Mouse (Mus musculus) liver, postnatal 0 days (tissue): ENCODE measurements at regions not wholly inside any gene's neighbourhood (a gene's known extent, or its start where the extent isn't known, plus 50 kb on each side); places are given as distances from the start of the nearest gene placed in this dataset.

Source experiments
- ATAC-seq: fragments of 200-750 bp; cut with Nextera tagmentation; 2 replicates; pipeline ENCODE4 v1.8.0; 2017; ENCODE audit warnings: mild to moderate bottlenecking, moderate library complexity
- DNase-seq: peaks from one replicate; pipeline ENCODE4 v3.0.0-alpha.2; 2016
- H3K27ac ChIP-seq: fragments of 300-500 bp; sonication (generic); 2 replicates; pipeline ENCODE4 v1.5.1; 2014; ENCODE audit warnings: antibody characterized with exemption, moderate library complexity, mild to moderate bottlenecking, low read depth
- H3K27me3 ChIP-seq: fragments of 300-500 bp; sonication (generic); 2 replicates; pipeline ENCODE4 v1.6.1; 2014; ENCODE audit warnings: low read length, control low read depth, mixed read lengths; ENCODE audit not compliant: insufficient read depth
- H3K36me3 ChIP-seq: fragments of 300-500 bp; sonication (generic); replicated peaks from 2 replicates; pipeline ENCODE4 v1.6.1; 2014; ENCODE audit warnings: mild to moderate bottlenecking, control low read depth, low read length, moderate library complexity, mixed read lengths; ENCODE audit not compliant: insufficient read depth
- H3K4me1 ChIP-seq: fragments of 300-500 bp; sonication (generic); 2 replicates; pipeline ENCODE4 v1.6.1; 2014; ENCODE audit warnings: antibody characterized with exemption, mild to moderate bottlenecking, control low read depth; ENCODE audit not compliant: insufficient read depth
- H3K4me2 ChIP-seq: fragments of 300-500 bp; sonication (generic); 2 replicates; pipeline ENCODE4 v1.6.1; 2014; ENCODE audit warnings: low read depth, mild to moderate bottlenecking, low read length, moderate library complexity, mixed read lengths
- H3K4me3 ChIP-seq: fragments of 300-500 bp; sonication (generic); 2 replicates; pipeline ENCODE4 v1.5.1; 2014; ENCODE audit warnings: low read depth, low read length
- H3K9ac ChIP-seq: fragments of 300-500 bp; sonication (generic); replicated peaks from 2 replicates; pipeline ENCODE4 v1.6.1; 2014; ENCODE audit warnings: mild to moderate bottlenecking, moderate library complexity
- H3K9me3 ChIP-seq: fragments of 300-500 bp; sonication (generic); 2 replicates; pipeline ENCODE4 v1.6.1; 2016; ENCODE audit warnings: mild to moderate bottlenecking, control low read depth, low read length, mixed read lengths
- CTCF ChIP-seq: sonication (generic); IDR thresholded peaks from 2 replicates; pipeline ENCODE4 v1.5.1; 2016; ENCODE audit warnings: antibody characterized with exemption, low read depth
- EP300 ChIP-seq: IDR thresholded peaks from 2 replicates; pipeline ENCODE4 v1.6.1; 2016; ENCODE audit warnings: antibody characterized with exemption, low read depth, mild to moderate bottlenecking
- WGBS: fragments of 180-500 bp; shearing (Covaris S2); extraction: QIAGEN DNeasy Blood & Tissue Kit; methylation state at CpG from one replicate; pipeline ENCODE4 v1.1.7; 2014; ENCODE audit not compliant: insufficient replicate concordance; 5-methylcytosine and 5-hydroxymethylcytosine counted together

DNA sequence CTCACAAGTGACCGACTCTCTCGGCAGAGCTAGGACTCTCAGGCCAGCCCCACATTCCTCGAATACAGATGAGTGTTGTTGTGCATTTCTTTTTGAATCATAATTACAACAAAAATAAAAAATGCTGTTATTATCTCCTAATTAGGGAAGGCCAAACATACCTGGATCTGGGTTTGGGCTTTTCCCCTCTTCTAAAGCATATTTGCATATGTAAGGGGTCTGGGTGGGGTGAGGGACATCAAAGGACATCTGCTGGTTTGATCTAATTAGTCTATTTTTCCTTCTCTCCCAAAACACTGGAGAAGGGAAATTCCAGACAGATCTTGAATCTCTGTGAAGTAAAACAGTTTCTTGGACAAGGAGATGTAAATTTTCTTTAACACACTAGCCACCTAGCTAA, 85.3 kb downstream of the Tfap2a start:
- no peaks in the 10 kb centered on the region for H3K4me1 ChIP-seq
- no peaks in the 10 kb centered on the region for H3K36me3 ChIP-seq
- no peaks in the 10 kb centered on the region for H3K27me3 ChIP-seq
- TF ChIP-seq CTCF: no peak
- no peak for TF ChIP-seq EP300
- no peak overlapping the region for H3K4me2 ChIP-seq
- no peak overlapping the region for H3K4me3 ChIP-seq
- 59% methylated on average over 3 of the region's 3 CpGs for WGBS
- H3K9me3 ChIP-seq: no peaks in the 10 kb centered on the region
- no peak overlapping the region for H3K27ac ChIP-seq
- DNase-seq: no peak
- no peak for ATAC-seq
- H3K9ac ChIP-seq: no peak overlapping the region

DNA sequence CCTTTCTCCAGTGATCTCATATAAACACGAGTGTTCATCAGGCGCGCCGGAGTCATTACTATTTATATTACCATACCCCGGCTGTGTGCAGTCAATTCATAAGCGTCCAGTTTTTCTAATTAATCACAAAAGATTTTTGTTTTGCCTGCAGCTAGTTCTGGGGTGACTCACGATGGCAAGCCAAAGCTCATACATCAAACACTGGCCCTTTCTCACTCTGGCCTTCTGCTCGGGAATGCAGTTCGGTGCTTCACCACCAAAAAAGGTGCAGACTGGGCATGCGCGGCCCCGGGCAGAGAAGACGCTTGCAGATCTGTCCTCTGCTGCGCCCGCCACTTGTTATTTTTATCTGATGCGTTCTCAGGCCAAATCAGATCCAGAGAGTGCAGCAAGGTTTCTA, 87.1 kb downstream of the Tfap2a start:
- Histone ChIP-seq H3K4me1 (no peaks in the 10 kb centered on the region), H3K27ac (no peak overlapping the region), H3K9ac (no peak overlapping the region), H3K9me3 (no peaks in the 10 kb centered on the region), H3K4me2 (no peak overlapping the region), H3K36me3 (no peaks in the 10 kb centered on the region), H3K27me3 (no peaks in the 10 kb centered on the region), H3K4me3 (no peak overlapping the region)
- no peak for DNase-seq
- no peak for ATAC-seq
- WGBS: 75% methylated on average over 16 of the region's 16 CpGs
- TF ChIP-seq EP300 (no peak), CTCF (no peak)

DNA sequence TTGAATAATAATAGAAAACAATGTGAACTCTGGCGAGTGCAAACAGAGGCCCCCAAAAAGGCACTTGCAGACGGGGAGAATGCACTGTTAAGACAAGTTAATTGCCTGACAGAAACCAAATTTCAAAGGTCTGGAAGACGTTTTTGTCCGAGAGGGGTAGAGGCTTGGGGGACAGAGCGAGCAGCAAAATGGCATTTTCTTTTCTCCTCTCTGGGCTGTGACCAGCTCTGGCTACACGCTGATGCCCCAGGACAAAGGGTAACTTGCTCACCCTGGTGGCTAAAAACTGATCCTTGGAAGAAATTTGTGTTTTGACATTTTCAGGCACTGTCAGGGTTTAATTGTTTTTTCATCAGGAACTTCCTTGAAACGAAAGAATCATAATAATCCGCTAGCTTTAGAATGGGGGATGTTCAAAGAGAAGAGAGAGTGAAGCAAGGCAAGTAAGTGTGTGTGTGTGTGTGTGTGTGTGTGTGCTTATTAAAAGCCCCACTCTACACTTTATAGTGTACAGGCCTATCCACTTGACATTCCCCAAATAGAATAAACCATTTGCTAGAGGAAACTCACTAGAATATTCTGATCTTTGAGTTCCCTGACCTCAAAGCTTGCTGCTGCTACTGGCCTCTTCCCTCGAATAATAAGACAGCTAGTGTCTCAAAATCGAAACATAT, 88.0 kb downstream of the Tfap2a start:
- Histone ChIP-seq H3K4me3 (no peak overlapping the region), H3K27ac (no peak overlapping the region), H3K4me1 (no peaks in the 10 kb centered on the region), H3K9ac (no peak overlapping the region), H3K4me2 (no peak overlapping the region), H3K9me3 (no peaks in the 10 kb centered on the region), H3K36me3 (no peaks in the 10 kb centered on the region), H3K27me3 (no peaks in the 10 kb centered on the region)
- DNase-seq: no peak
- ATAC-seq: no peak
- 39% methylated on average over 10 of the region's 10 CpGs for WGBS
- no peak for TF ChIP-seq EP300
- TF ChIP-seq CTCF: no peak

DNA sequence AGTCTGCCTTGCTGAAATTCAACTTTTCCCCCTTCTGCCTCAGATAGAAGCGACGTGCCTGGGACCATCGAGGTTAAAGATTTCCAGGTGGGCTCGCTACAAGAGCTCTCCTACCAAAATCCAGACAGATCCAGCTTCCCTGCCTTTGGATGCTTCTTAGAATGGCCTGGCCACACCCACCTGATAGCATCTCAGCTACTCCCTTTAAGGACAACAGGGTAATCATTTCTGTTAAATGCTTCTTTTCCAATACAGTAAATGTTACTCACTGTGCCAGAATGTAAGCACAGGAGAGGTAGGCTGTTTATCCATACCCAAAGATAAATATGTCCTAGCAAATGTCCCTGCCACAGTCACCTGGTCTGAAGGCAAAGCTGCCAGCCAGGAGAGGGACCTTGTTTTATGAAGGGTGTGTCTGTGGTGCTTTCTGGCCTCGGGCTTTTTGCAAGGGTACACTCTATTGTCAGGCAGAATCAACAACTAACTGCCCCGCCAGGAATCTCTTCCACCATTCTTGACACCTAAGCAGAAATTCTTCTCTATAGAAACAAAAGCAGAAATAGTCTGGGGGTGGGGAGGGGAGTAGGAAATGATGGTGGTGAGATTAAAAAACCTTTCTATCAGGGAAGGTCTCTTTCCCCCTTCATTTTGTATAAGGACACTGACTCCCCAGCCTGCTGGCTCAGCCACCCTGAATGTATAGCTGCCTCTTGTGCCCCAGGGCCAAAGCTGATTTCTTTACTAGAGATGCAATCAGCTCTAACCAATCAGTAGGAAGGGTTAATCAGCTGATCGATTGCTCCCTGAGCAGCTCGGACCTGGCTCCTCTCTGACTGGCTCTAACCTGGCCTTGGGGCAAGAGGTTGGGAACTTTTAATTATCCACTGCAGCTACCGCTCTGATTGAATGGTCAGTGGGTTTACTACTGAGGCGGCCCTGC, 88.8 kb downstream of the Tfap2a start:
- Histone ChIP-seq H3K4me1 (no peaks in the 10 kb centered on the region), H3K27me3 (no peaks in the 10 kb centered on the region), H3K27ac (no peak overlapping the region), H3K4me2 (no peak overlapping the region), H3K9ac (no peak overlapping the region), H3K9me3 (no peaks in the 10 kb centered on the region), H3K4me3 (no peak overlapping the region), H3K36me3 (no peaks in the 10 kb centered on the region)
- TF ChIP-seq EP300 (no peak), CTCF (no peak)
- DNase-seq (no peak), ATAC-seq (no peak)
- WGBS: 42% methylated on average over 10 of the region's 10 CpGs

DNA sequence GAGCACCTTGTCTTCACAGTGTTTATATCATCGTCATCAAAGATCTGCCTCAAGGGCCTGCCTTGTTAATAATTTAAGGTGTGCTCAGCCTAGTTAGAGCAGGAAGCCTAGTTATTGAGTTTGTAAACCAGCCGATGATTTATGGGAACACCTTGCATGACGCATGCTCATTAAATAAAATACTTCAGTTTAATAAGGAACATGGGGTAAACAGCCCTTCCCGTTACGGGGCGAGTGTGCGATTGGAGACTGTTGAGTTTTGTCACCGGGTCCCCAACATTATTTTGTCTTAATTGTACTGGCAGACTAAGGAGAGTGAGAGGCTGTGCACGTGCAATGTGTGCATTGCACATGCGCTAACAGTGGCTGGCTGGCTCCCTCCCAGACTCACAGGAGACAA, 92.0 kb downstream of the Tfap2a start:
- Histone ChIP-seq H3K27ac (no peak overlapping the region), H3K4me2 (no peak overlapping the region), H3K9me3 (no peaks in the 10 kb centered on the region), H3K9ac (no peak overlapping the region), H3K36me3 (no peaks in the 10 kb centered on the region), H3K4me3 (no peak overlapping the region), H3K27me3 (no peaks in the 10 kb centered on the region), H3K4me1 (no peaks in the 10 kb centered on the region)
- no peak for ATAC-seq
- TF ChIP-seq EP300 (no peak), CTCF (no peak)
- WGBS: 84% methylated on average over 10 of the region's 10 CpGs
- DNase-seq: no peak

DNA sequence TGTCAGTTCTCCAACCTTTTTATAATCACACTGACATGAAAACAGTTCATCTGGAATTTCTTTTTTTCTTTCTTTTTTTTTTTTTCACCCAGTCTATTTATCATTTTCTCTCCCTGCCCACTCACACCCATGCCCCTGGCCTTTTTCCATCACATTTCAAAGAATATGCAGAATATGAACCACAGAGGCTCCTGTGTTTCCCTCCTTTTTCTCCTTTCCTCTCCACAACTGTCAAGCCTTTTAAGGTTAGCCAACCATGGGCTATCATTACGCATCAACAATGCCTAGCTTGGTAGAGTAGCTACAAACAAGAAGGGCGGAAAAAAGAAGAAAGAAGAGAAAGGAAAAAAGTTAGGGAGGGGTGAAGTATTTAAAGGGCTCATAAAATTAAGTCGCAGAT, 92.5 kb downstream of the Tfap2a start:
- H3K4me2 ChIP-seq: no peak overlapping the region
- no peak for TF ChIP-seq CTCF
- no peak overlapping the region for H3K4me3 ChIP-seq
- H3K4me1 ChIP-seq: no peaks in the 10 kb centered on the region
- DNase-seq: no peak
- 78% methylated on average over 3 of the region's 3 CpGs for WGBS
- no peak overlapping the region for H3K27ac ChIP-seq
- H3K9me3 ChIP-seq: no peaks in the 10 kb centered on the region
- ATAC-seq: no peak
- H3K27me3 ChIP-seq: no peaks in the 10 kb centered on the region
- H3K9ac ChIP-seq: no peak overlapping the region
- no peaks in the 10 kb centered on the region for H3K36me3 ChIP-seq
